Mouse (Mus musculus): ENCODE results near the gene 3110082I17Rik. TPM values are rescaled to one million over a fixed set of nuclear protein-coding genes. Genes with fewer than 3 reads are reported as not detected.

3110082I17Rik gene
- 19.2 and 19.7 TPM in 2 replicates for polyA plus RNA-seq (2015; fragmentation: Nextera tagmentation; extraction: Ambion mirVana)

- no peak for TF ChIP-seq EP300 (optimal IDR thresholded peaks at IDR 0.05)
- no peak for TF ChIP-seq CTCF (IDR thresholded peaks at IDR 0.05; ENCODE audit: low read depth)
- ATAC-seq (ENCODE audit: low FRiP score, low TSS enrichment) (peak; percentile 98), DNase-seq (ENCODE audit: low spot score) (peak; percentile 98)
- H3K27me3 ChIP-seq (ENCODE audit: control insufficient read depth, insufficient read depth, low read length): no peaks in the 10 kb centered on the region
- no peak within 1 kb of the TSS for H3K27ac ChIP-seq (replicated peaks)
- no peaks in the 10 kb centered on the region for H3K9me3 ChIP-seq (ENCODE audit: control insufficient read depth, low read length)
- H3K36me3 ChIP-seq (ENCODE audit: control insufficient read depth, insufficient read depth, low read length): no peaks in the 10 kb centered on the region
- H3K4me2 ChIP-seq (replicated peaks; ENCODE audit: low read depth): peak within 1 kb of the TSS; percentile 74
- 5% methylated on average over 35 of the region's 42 CpGs for WGBS
- H3K4me3 ChIP-seq (ENCODE audit: low read depth, low read length): peak within 1 kb of the TSS; percentile 60
- H3K4me1 ChIP-seq (replicated peaks; ENCODE audit: control insufficient read depth, insufficient read depth): no peaks in the 10 kb centered on the region
- H3K9ac ChIP-seq (ENCODE audit: low read length): peak within 1 kb of the TSS; percentile 61
Observed at GRCm38 (mm10) chr5:139460384-139461067, at the start of gene 3110082I17Rik. Gene 3110082I17Rik, minus strand, starts transcription at chr5:139460527.

DNA sequence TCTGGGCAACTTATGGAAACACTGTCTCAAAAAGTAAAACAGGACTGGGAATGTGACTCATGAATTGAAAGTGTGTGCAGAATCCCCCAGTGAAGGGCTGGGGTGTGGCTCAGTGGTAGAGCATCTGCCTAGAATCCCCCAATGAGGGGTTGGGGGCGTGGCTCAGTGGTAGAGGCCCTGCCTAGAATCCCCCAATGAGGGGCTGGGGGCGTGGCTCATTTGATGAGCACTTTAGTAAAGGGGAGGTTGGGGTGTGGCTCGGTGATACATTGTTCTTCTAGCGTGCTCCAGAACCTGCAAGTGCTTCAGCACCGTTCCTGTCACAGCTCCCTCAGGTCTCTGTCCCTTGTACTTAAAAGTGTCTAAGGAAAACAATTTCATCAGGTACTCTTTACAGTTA is 45.9 kb upstream of the 3110082I17Rik start:
- ATAC-seq (ENCODE audit: low FRiP score, low TSS enrichment): no peak
- 12% methylated on average over 5 of the region's 5 CpGs for WGBS
- TF ChIP-seq EP300 (optimal IDR thresholded peaks at IDR 0.05) (no peak), CTCF (IDR thresholded peaks at IDR 0.05; ENCODE audit: low read depth) (no peak)
- Histone ChIP-seq H3K36me3 (ENCODE audit: control insufficient read depth, insufficient read depth, low read length) (no peaks in the 10 kb centered on the region), H3K4me2 (replicated peaks; ENCODE audit: low read depth) (no peak overlapping the region), H3K27me3 (ENCODE audit: control insufficient read depth, insufficient read depth, low read length) (peaks cover 3% of the 10 kb centered on the region; the same call in 1 of the 2 replicates), H3K9me3 (ENCODE audit: control insufficient read depth, low read length) (no peaks in the 10 kb centered on the region), H3K4me1 (replicated peaks; ENCODE audit: control insufficient read depth, insufficient read depth) (no peaks in the 10 kb centered on the region), H3K27ac (replicated peaks) (no peak overlapping the region), H3K9ac (ENCODE audit: low read length) (no peak overlapping the region), H3K4me3 (ENCODE audit: low read depth, low read length) (no peak overlapping the region)
- no peak for DNase-seq (ENCODE audit: low spot score)

DNA sequence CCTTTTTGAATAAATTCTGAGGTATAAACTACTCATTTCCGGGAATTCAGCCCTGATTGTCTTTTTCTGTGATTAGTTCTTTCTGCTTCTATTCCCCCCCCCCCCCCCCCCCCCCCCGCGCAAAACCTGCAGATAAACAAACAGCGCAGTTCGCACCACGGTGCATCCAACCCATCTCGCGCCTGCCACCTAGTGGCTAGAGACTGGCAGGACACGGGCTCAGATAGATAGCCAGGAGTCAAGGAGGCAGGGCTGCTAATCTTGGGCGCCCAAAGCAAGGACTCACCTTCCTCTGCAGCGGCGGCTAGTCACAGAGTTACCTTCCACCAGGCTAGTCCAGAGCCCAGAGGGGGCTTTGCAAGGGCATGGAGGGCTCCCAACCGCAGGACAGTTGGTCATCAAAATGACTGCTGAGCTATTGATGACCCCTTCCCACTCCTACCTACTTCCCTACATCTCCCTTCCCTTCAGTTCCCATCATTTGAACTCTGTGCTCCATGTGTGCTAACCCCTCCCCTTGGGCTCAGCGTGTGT is 44.8 kb upstream of the 3110082I17Rik start:
- peak; percentile 78 for ATAC-seq (ENCODE audit: low FRiP score, low TSS enrichment)
- WGBS: 9% methylated on average over 12 of the region's 14 CpGs
- peaks cover 3% of the 10 kb centered on the region; the same call in 1 of the 2 replicates for H3K27me3 ChIP-seq (ENCODE audit: control insufficient read depth, insufficient read depth, low read length)
- no peak overlapping the region for H3K4me2 ChIP-seq (replicated peaks; ENCODE audit: low read depth)
- no peak overlapping the region for H3K9ac ChIP-seq (ENCODE audit: low read length)
- no peak overlapping the region for H3K27ac ChIP-seq (replicated peaks)
- no peaks in the 10 kb centered on the region for H3K4me1 ChIP-seq (replicated peaks; ENCODE audit: control insufficient read depth, insufficient read depth)
- no peaks in the 10 kb centered on the region for H3K9me3 ChIP-seq (ENCODE audit: control insufficient read depth, low read length)
- DNase-seq (ENCODE audit: low spot score): peak; percentile 84
- peak; percentile 84 for TF ChIP-seq CTCF (IDR thresholded peaks at IDR 0.05; ENCODE audit: low read depth)
- no peak for TF ChIP-seq EP300 (optimal IDR thresholded peaks at IDR 0.05)
- H3K4me3 ChIP-seq (ENCODE audit: low read depth, low read length): no peak overlapping the region
- no peaks in the 10 kb centered on the region for H3K36me3 ChIP-seq (ENCODE audit: control insufficient read depth, insufficient read depth, low read length)

- no peak for DNase-seq (ENCODE audit: low spot score)
- Histone ChIP-seq H3K4me3 (ENCODE audit: low read depth, low read length) (no peak overlapping the region), H3K27ac (replicated peaks) (no peak overlapping the region), H3K9me3 (ENCODE audit: control insufficient read depth, low read length) (no peaks in the 10 kb centered on the region), H3K36me3 (ENCODE audit: control insufficient read depth, insufficient read depth, low read length) (no peaks in the 10 kb centered on the region), H3K4me2 (replicated peaks; ENCODE audit: low read depth) (no peak overlapping the region), H3K9ac (ENCODE audit: low read length) (no peak overlapping the region), H3K4me1 (replicated peaks; ENCODE audit: control insufficient read depth, insufficient read depth) (no peaks in the 10 kb centered on the region), H3K27me3 (ENCODE audit: control insufficient read depth, insufficient read depth, low read length) (no peaks in the 10 kb centered on the region; the same call in 1 of the 2 replicates)
- no peak for TF ChIP-seq EP300 (optimal IDR thresholded peaks at IDR 0.05)
- no peak for TF ChIP-seq CTCF (IDR thresholded peaks at IDR 0.05; ENCODE audit: low read depth)
- ATAC-seq (ENCODE audit: low FRiP score, low TSS enrichment): no peak
- WGBS: 84% methylated on average over 14 of the region's 14 CpGs
Observed at GRCm38 (mm10) chr5:139502281-139502680, 42.0 kb upstream of the 3110082I17Rik start.

DNA sequence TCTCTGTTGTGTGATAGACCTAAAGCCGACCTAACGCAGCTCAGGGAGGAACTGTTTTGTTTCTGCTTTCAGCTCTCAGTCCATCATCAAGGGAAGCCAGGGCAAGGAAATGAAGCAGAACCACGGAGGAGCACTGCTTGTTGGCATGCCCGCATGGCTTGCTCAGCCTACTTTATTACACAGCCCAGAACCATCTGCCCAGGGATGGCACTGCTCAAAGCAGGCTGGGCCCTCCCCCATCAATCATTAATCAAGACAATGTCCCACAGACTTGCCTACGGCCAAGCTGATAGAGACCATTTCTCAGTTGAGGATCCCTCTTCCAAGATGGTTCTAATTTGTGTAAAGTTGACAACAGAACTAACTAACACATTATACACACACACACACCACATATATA is 38.5 kb upstream of the 3110082I17Rik start:
- no peaks in the 10 kb centered on the region for H3K4me1 ChIP-seq (replicated peaks; ENCODE audit: control insufficient read depth, insufficient read depth)
- H3K4me2 ChIP-seq (replicated peaks; ENCODE audit: low read depth): no peak overlapping the region
- H3K4me3 ChIP-seq (ENCODE audit: low read depth, low read length): no peak overlapping the region
- DNase-seq (ENCODE audit: low spot score): no peak
- no peaks in the 10 kb centered on the region; the same call in 1 of the 2 replicates for H3K27me3 ChIP-seq (ENCODE audit: control insufficient read depth, insufficient read depth, low read length)
- no peak overlapping the region for H3K9ac ChIP-seq (ENCODE audit: low read length)
- no peaks in the 10 kb centered on the region for H3K9me3 ChIP-seq (ENCODE audit: control insufficient read depth, low read length)
- WGBS: 55% methylated on average over 5 of the region's 5 CpGs
- ATAC-seq (ENCODE audit: low FRiP score, low TSS enrichment): no peak
- H3K36me3 ChIP-seq (ENCODE audit: control insufficient read depth, insufficient read depth, low read length): no peaks in the 10 kb centered on the region
- TF ChIP-seq EP300 (optimal IDR thresholded peaks at IDR 0.05) (no peak), CTCF (IDR thresholded peaks at IDR 0.05; ENCODE audit: low read depth) (no peak)
- H3K27ac ChIP-seq (replicated peaks): no peak overlapping the region

DNA sequence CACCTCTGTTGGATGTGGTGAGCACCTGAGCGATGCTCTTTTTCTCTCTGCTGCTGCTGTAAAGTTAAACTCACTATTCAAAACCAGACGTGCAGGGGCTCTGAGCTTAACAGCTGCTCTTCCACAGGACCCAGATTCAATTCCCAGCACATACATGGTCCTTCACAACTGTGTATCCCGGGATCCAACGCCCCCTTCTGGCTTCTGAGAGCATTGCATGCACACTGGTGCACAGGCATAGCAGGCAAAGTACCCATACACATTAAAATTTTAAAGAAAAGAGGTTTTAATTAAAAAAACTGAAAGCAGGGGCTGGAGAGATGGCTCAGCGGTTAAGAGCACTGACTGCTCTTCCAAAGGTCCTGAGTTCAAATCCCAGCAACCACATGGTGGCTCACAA is 36.6 kb upstream of the 3110082I17Rik start:
- Histone ChIP-seq H3K27me3 (ENCODE audit: control insufficient read depth, insufficient read depth, low read length) (no peaks in the 10 kb centered on the region), H3K4me2 (replicated peaks; ENCODE audit: low read depth) (no peak overlapping the region), H3K36me3 (ENCODE audit: control insufficient read depth, insufficient read depth, low read length) (no peaks in the 10 kb centered on the region), H3K9ac (ENCODE audit: low read length) (no peak overlapping the region), H3K27ac (replicated peaks) (no peak overlapping the region), H3K9me3 (ENCODE audit: control insufficient read depth, low read length) (no peaks in the 10 kb centered on the region), H3K4me3 (ENCODE audit: low read depth, low read length) (no peak overlapping the region), H3K4me1 (replicated peaks; ENCODE audit: control insufficient read depth, insufficient read depth) (no peaks in the 10 kb centered on the region)
- WGBS: 47% methylated on average over 5 of the region's 5 CpGs
- TF ChIP-seq CTCF (IDR thresholded peaks at IDR 0.05; ENCODE audit: low read depth): peak; percentile 11; the same call in 1 of the 2 replicates
- no peak for TF ChIP-seq EP300 (optimal IDR thresholded peaks at IDR 0.05)
- no peak for DNase-seq (ENCODE audit: low spot score)
- ATAC-seq (ENCODE audit: low FRiP score, low TSS enrichment): no peak

All from stomach, postnatal 0 days (tissue).